Mouse (Mus musculus) lung, postnatal 0 days (tissue): ENCODE results near the gene Tbc1d22a. TPM values are rescaled to one million over a fixed set of nuclear protein-coding genes. Genes with fewer than 3 reads are reported as not detected.

ENCODE experiments used
- ATAC-seq: fragments of 200-750 bp; cut with Nextera tagmentation; 2 replicates; pipeline ENCODE4 v1.8.0; 2017; ENCODE audit warnings: moderate library complexity
- DNase-seq: peaks from one replicate; pipeline ENCODE4 v3.0.0-alpha.2; 2016; ENCODE audit warnings: low spot score
- H3K27ac ChIP-seq: fragments of 300-500 bp; sonication (generic); 2 replicates; pipeline ENCODE4 v1.5.1; 2014; ENCODE audit warnings: antibody characterized with exemption, mild to moderate bottlenecking, low read length, mixed read lengths
- H3K27me3 ChIP-seq: fragments of 300-500 bp; sonication (generic); replicated peaks from 2 replicates; pipeline ENCODE4 v1.6.1; 2014; ENCODE audit warnings: low read length, mixed read lengths; ENCODE audit not compliant: insufficient read depth
- H3K36me3 ChIP-seq: fragments of 300-500 bp; sonication (generic); 2 replicates; pipeline ENCODE4 v1.6.1; 2014; ENCODE audit warnings: low read length, mixed read lengths; ENCODE audit not compliant: insufficient read depth
- H3K4me1 ChIP-seq: fragments of 300-500 bp; sonication (generic); 2 replicates; pipeline ENCODE4 v1.6.1; 2014; ENCODE audit warnings: antibody characterized with exemption, low read depth, low read length, mixed read lengths; ENCODE audit not compliant: insufficient read depth
- H3K4me2 ChIP-seq: fragments of 300-500 bp; sonication (generic); replicated peaks from 2 replicates; pipeline ENCODE4 v1.6.1; 2014; ENCODE audit warnings: low read depth, mild to moderate bottlenecking, low read length, moderate library complexity, mixed read lengths
- H3K4me3 ChIP-seq: fragments of 300-500 bp; sonication (generic); 2 replicates; pipeline ENCODE4 v1.5.1; 2014; ENCODE audit warnings: low read depth, low read length
- H3K9ac ChIP-seq: fragments of 300-500 bp; sonication (generic); replicated peaks from 2 replicates; pipeline ENCODE4 v1.6.1; 2014; ENCODE audit warnings: low read depth, mild to moderate bottlenecking
- H3K9me3 ChIP-seq: fragments of 300-500 bp; sonication (generic); 2 replicates; pipeline ENCODE4 v1.6.1; 2016; ENCODE audit warnings: low read length, mixed read lengths
- CTCF ChIP-seq: IDR thresholded peaks from 2 replicates; pipeline ENCODE4 v1.5.1; 2016; ENCODE audit warnings: antibody characterized with exemption, mild to moderate bottlenecking
- EP300 ChIP-seq: IDR thresholded peaks from 2 replicates; pipeline ENCODE4 v1.6.1; 2016; ENCODE audit warnings: antibody characterized with exemption, mild to moderate bottlenecking, control low read depth
- WGBS: fragments of 180-500 bp; shearing (Covaris S2); extraction: QIAGEN DNeasy Blood & Tissue Kit; methylation state at CpG from one replicate; pipeline ENCODE4 v1.1.7; 2014; 5-methylcytosine and 5-hydroxymethylcytosine counted together
- polyA plus RNA-seq: library from polyadenylated mRNA; unstranded; fragments of >200 nt; fragmentation: Nextera tagmentation; extraction: Ambion mirVana; gene quantifications from 2 replicates; pipeline ENCODE4 v1.2.1, GENCODE M21; 2015

The Tbc1d22a gene
- polyA plus RNA-seq, 1 experiment from 2014 or later = 13.1 TPM

GRCm38 (mm10) chr15:86243708-86244107, 29.4 kb downstream of the Tbc1d22a start:
- no peak for ATAC-seq
- DNase-seq = peak; percentile 68
- H3K27ac ChIP-seq = no peak overlapping the region
- H3K4me2 ChIP-seq = no peak overlapping the region
- no peaks in the 10 kb centered on the region for H3K9me3 ChIP-seq
- no peaks in the 10 kb centered on the region for H3K27me3 ChIP-seq
- peaks cover 13% of the 10 kb centered on the region; the same call in 1 of the 2 replicates for H3K36me3 ChIP-seq
- peak; percentile 80 for TF ChIP-seq CTCF
- TF ChIP-seq EP300 = no peak
- no peaks in the 10 kb centered on the region for H3K4me1 ChIP-seq
- H3K9ac ChIP-seq = no peak overlapping the region
- WGBS = 26% methylated on average over 8 of the region's 8 CpGs
- no peak overlapping the region for H3K4me3 ChIP-seq

GRCm38 (mm10) chr15:86244380-86244779, 30.1 kb downstream of the Tbc1d22a start:
- Histone ChIP-seq H3K4me3 (no peak overlapping the region), H3K9me3 (no peaks in the 10 kb centered on the region), H3K4me1 (no peaks in the 10 kb centered on the region), H3K27ac (no peak overlapping the region), H3K36me3 (peaks cover 13% of the 10 kb centered on the region; the same call in 1 of the 2 replicates), H3K27me3 (no peaks in the 10 kb centered on the region), H3K9ac (no peak overlapping the region), H3K4me2 (no peak overlapping the region)
- 71% methylated on average over 2 of the region's 2 CpGs for WGBS
- no peak for TF ChIP-seq EP300
- no peak for TF ChIP-seq CTCF
- ATAC-seq (no peak), DNase-seq (no peak)

- peak; percentile 49 for ATAC-seq
- no peaks in the 10 kb centered on the region for H3K27me3 ChIP-seq
Observed at GRCm38 (mm10) chr15:86250269-86250668, 36.0 kb downstream of the Tbc1d22a start.

GRCm38 (mm10) chr15:86252130-86252529, 37.9 kb downstream of the Tbc1d22a start:
- Histone ChIP-seq H3K36me3 (no peaks in the 10 kb centered on the region), H3K9ac (no peak overlapping the region), H3K27ac (no peak overlapping the region), H3K27me3 (no peaks in the 10 kb centered on the region), H3K4me1 (no peaks in the 10 kb centered on the region), H3K9me3 (no peaks in the 10 kb centered on the region), H3K4me2 (no peak overlapping the region), H3K4me3 (no peak overlapping the region)
- ATAC-seq (no peak), DNase-seq (no peak)
- TF ChIP-seq EP300 (no peak), CTCF (no peak)

More at GRCm38 (mm10) chr15:86250269-86250668, 36.0 kb downstream of the Tbc1d22a start:
- 67% methylated on average over 9 of the region's 9 CpGs for WGBS
- Histone ChIP-seq H3K36me3 (no peaks in the 10 kb centered on the region), H3K9me3 (no peaks in the 10 kb centered on the region), H3K4me3 (no peak overlapping the region), H3K9ac (no peak overlapping the region), H3K27ac (no peak overlapping the region), H3K4me1 (no peaks in the 10 kb centered on the region), H3K4me2 (no peak overlapping the region)
- TF ChIP-seq EP300 (no peak), CTCF (peak; percentile 76)
- peak; percentile 55 for DNase-seq

GRCm38 (mm10) chr15:86252684-86253083, 38.4 kb downstream of the Tbc1d22a start:
- WGBS = 59% methylated on average over 4 of the region's 4 CpGs
- no peak for TF ChIP-seq EP300
- TF ChIP-seq CTCF = peak; percentile 30

GRCm38 (mm10) chr15:86253411-86253810, 39.2 kb downstream of the Tbc1d22a start:
- no peak overlapping the region for H3K9ac ChIP-seq
- DNase-seq (no peak), ATAC-seq (no peak)
- no peaks in the 10 kb centered on the region for H3K4me1 ChIP-seq
- H3K27me3 ChIP-seq = no peaks in the 10 kb centered on the region
- no peaks in the 10 kb centered on the region for H3K9me3 ChIP-seq
- TF ChIP-seq CTCF = no peak
- TF ChIP-seq EP300 = no peak
- no peaks in the 10 kb centered on the region for H3K36me3 ChIP-seq
- no peak overlapping the region for H3K4me3 ChIP-seq
- WGBS = 62% methylated on average over 10 of the region's 10 CpGs
- H3K27ac ChIP-seq = no peak overlapping the region
- no peak overlapping the region for H3K4me2 ChIP-seq

More at GRCm38 (mm10) chr15:86252684-86253083, 38.4 kb downstream of the Tbc1d22a start:
- Histone ChIP-seq H3K9me3 (no peaks in the 10 kb centered on the region), H3K4me3 (no peak overlapping the region), H3K27ac (no peak overlapping the region), H3K27me3 (no peaks in the 10 kb centered on the region), H3K4me1 (no peaks in the 10 kb centered on the region), H3K9ac (no peak overlapping the region), H3K4me2 (no peak overlapping the region), H3K36me3 (no peaks in the 10 kb centered on the region)
- ATAC-seq (no peak), DNase-seq (peak; percentile 28)

GRCm38 (mm10) chr15:86256201-86256600, 41.9 kb downstream of the Tbc1d22a start:
- H3K4me3 ChIP-seq = no peak overlapping the region
- ATAC-seq (no peak), DNase-seq (no peak)
- no peak overlapping the region for H3K27ac ChIP-seq
- no peak overlapping the region for H3K9ac ChIP-seq
- no peaks in the 10 kb centered on the region for H3K36me3 ChIP-seq
- H3K27me3 ChIP-seq = no peaks in the 10 kb centered on the region
- WGBS = 83% methylated on average over 5 of the region's 5 CpGs
- TF ChIP-seq EP300 = no peak
- TF ChIP-seq CTCF = no peak
- H3K4me2 ChIP-seq = no peak overlapping the region
- no peaks in the 10 kb centered on the region for H3K4me1 ChIP-seq
- H3K9me3 ChIP-seq = no peaks in the 10 kb centered on the region
